Mouse (Mus musculus): Measurements from ENCODE around the gene Ildr2. TPM values are rescaled to one million over a fixed set of nuclear protein-coding genes. Genes with fewer than 3 reads are reported as not detected.

Ildr2 gene
- total and polyA plus RNA-seq, 2 experiments from 2014 or later = 6.4 to 38.1 TPM

GRCm38 (mm10) chr1:166346906-166347305 is 93.0 kb downstream of the Ildr2 start:
- DNase-seq = no peak
- WGBS = 75% methylated on average over 3 of the region's 3 CpGs

GRCm38 (mm10) chr1:166349341-166349740 is 95.4 kb downstream of the Ildr2 start:
- 81% methylated on average over 3 of the region's 3 CpGs for WGBS
- H3K4me1 ChIP-seq (ENCODE audit: insufficient read depth) = 0 out of 2 replicates have a peak, but pooled peaks cover under 1% of the 10 kb centered on the region
- no peak for TF ChIP-seq CTCF (IDR thresholded peaks at IDR 0.05; ENCODE audit: low read depth)
- DNase-seq = no peak
- H3K4me2 ChIP-seq (ENCODE audit: low read depth) = no peak overlapping the region
- ATAC-seq = no peak
- no peaks in the 10 kb centered on the region for H3K36me3 ChIP-seq (ENCODE audit: insufficient read depth)
- no peaks in the 10 kb centered on the region for H3K9me3 ChIP-seq (ENCODE audit: low read length)
- H3K4me3 ChIP-seq (ENCODE audit: low read depth, low read length) = no peak overlapping the region
- no peak overlapping the region for H3K27ac ChIP-seq (ENCODE audit: low read depth, low read length)
- no peaks in the 10 kb centered on the region for H3K27me3 ChIP-seq (ENCODE audit: insufficient read depth, low read length)
- no peak overlapping the region for H3K9ac ChIP-seq

More at GRCm38 (mm10) chr1:166346906-166347305, 93.0 kb downstream of the Ildr2 start:
- Histone ChIP-seq H3K27ac (ENCODE audit: low read depth, low read length) (no peak overlapping the region), H3K4me2 (ENCODE audit: low read depth) (no peak overlapping the region), H3K36me3 (ENCODE audit: insufficient read depth) (no peaks in the 10 kb centered on the region), H3K9me3 (ENCODE audit: low read length) (no peaks in the 10 kb centered on the region), H3K4me1 (ENCODE audit: insufficient read depth) (0 out of 2 replicates have a peak, but pooled peaks cover 3% of the 10 kb centered on the region), H3K4me3 (ENCODE audit: low read depth, low read length) (no peak overlapping the region), H3K27me3 (ENCODE audit: insufficient read depth, low read length) (no peaks in the 10 kb centered on the region), H3K9ac (no peak overlapping the region)
- ATAC-seq = no peak
- no peak for TF ChIP-seq CTCF (IDR thresholded peaks at IDR 0.05; ENCODE audit: low read depth)

GRCm38 (mm10) chr1:166349751-166350150 is 95.8 kb downstream of the Ildr2 start:
- Histone ChIP-seq H3K4me2 (ENCODE audit: low read depth) (no peak overlapping the region), H3K9ac (no peak overlapping the region), H3K36me3 (ENCODE audit: insufficient read depth) (no peaks in the 10 kb centered on the region), H3K9me3 (ENCODE audit: low read length) (no peaks in the 10 kb centered on the region), H3K27ac (ENCODE audit: low read depth, low read length) (no peak overlapping the region), H3K4me1 (ENCODE audit: insufficient read depth) (no peaks in the 10 kb centered on the region), H3K4me3 (ENCODE audit: low read depth, low read length) (no peak overlapping the region), H3K27me3 (ENCODE audit: insufficient read depth, low read length) (no peaks in the 10 kb centered on the region)
- 86% methylated on average over 11 of the region's 11 CpGs for WGBS
- ATAC-seq (no peak), DNase-seq (no peak)
- no peak for TF ChIP-seq CTCF (IDR thresholded peaks at IDR 0.05; ENCODE audit: low read depth)

- H3K9ac ChIP-seq = 0 out of 2 replicates have a peak overlapping the region, but pooled peaks have one; percentile 10
- no peaks in the 10 kb centered on the region for H3K27me3 ChIP-seq (ENCODE audit: insufficient read depth, low read length)
- ATAC-seq (peak; percentile 96), DNase-seq (peak; percentile 80)
- H3K9me3 ChIP-seq (ENCODE audit: low read length) = no peaks in the 10 kb centered on the region
- no peak overlapping the region for H3K4me3 ChIP-seq (ENCODE audit: low read depth, low read length)
- TF ChIP-seq CTCF (IDR thresholded peaks at IDR 0.05; ENCODE audit: low read depth) = peak; percentile 95
- H3K36me3 ChIP-seq (ENCODE audit: insufficient read depth) = no peaks in the 10 kb centered on the region
- 25% methylated on average over 14 of the region's 14 CpGs for WGBS
- H3K4me2 ChIP-seq (ENCODE audit: low read depth) = no peak overlapping the region
- H3K27ac ChIP-seq (ENCODE audit: low read depth, low read length) = no peak overlapping the region
- no peaks in the 10 kb centered on the region for H3K4me1 ChIP-seq (ENCODE audit: insufficient read depth)
These were observed 106.4 kb downstream of the Ildr2 start for GRCm38 (mm10) chr1:166360157-166360855.

- WGBS = 73% methylated on average over 5 of the region's 5 CpGs
- TF ChIP-seq CTCF (IDR thresholded peaks at IDR 0.05; ENCODE audit: low read depth) = no peak
- no peak overlapping the region for H3K9ac ChIP-seq
- H3K4me3 ChIP-seq (ENCODE audit: low read depth, low read length) = no peak overlapping the region
- H3K4me1 ChIP-seq (ENCODE audit: insufficient read depth) = no peaks in the 10 kb centered on the region
- H3K36me3 ChIP-seq (ENCODE audit: insufficient read depth) = no peaks in the 10 kb centered on the region
- no peak overlapping the region for H3K4me2 ChIP-seq (ENCODE audit: low read depth)
- H3K9me3 ChIP-seq (ENCODE audit: low read length) = no peaks in the 10 kb centered on the region
- H3K27me3 ChIP-seq (ENCODE audit: insufficient read depth, low read length) = no peaks in the 10 kb centered on the region
- DNase-seq = no peak
- no peak overlapping the region for H3K27ac ChIP-seq (ENCODE audit: low read depth, low read length)
- ATAC-seq = no peak
These were observed 107.0 kb downstream of the Ildr2 start for GRCm38 (mm10) chr1:166360896-166361295.

- TF ChIP-seq CTCF (IDR thresholded peaks at IDR 0.05; ENCODE audit: low read depth) = peak; percentile 51
- Histone ChIP-seq H3K27me3 (ENCODE audit: insufficient read depth, low read length) (no peaks in the 10 kb centered on the region), H3K4me3 (ENCODE audit: low read depth, low read length) (no peak overlapping the region), H3K9me3 (ENCODE audit: low read length) (no peaks in the 10 kb centered on the region), H3K27ac (ENCODE audit: low read depth, low read length) (no peak overlapping the region), H3K4me1 (ENCODE audit: insufficient read depth) (no peaks in the 10 kb centered on the region), H3K9ac (no peak overlapping the region), H3K36me3 (ENCODE audit: insufficient read depth) (no peaks in the 10 kb centered on the region), H3K4me2 (ENCODE audit: low read depth) (no peak overlapping the region)
- 73% methylated on average over 3 of the region's 3 CpGs for WGBS
- no peak for DNase-seq
- ATAC-seq = no peak
These were observed 107.9 kb downstream of the Ildr2 start for GRCm38 (mm10) chr1:166361842-166362241.

- ATAC-seq (no peak), DNase-seq (no peak)
- Histone ChIP-seq H3K27me3 (ENCODE audit: insufficient read depth, low read length) (no peaks in the 10 kb centered on the region), H3K4me1 (ENCODE audit: insufficient read depth) (no peaks in the 10 kb centered on the region), H3K9ac (no peak overlapping the region), H3K9me3 (ENCODE audit: low read length) (no peaks in the 10 kb centered on the region), H3K4me3 (ENCODE audit: low read depth, low read length) (no peak overlapping the region), H3K27ac (ENCODE audit: low read depth, low read length) (no peak overlapping the region), H3K36me3 (ENCODE audit: insufficient read depth) (no peaks in the 10 kb centered on the region), H3K4me2 (ENCODE audit: low read depth) (no peak overlapping the region)
- TF ChIP-seq CTCF (IDR thresholded peaks at IDR 0.05; ENCODE audit: low read depth) = no peak
- WGBS = 66% methylated on average over 3 of the region's 3 CpGs
These were observed 108.7 kb downstream of the Ildr2 start for GRCm38 (mm10) chr1:166362659-166363058.
